Mouse (Mus musculus) cerebellum, adult 11-12 months (tissue): ENCODE results near the gene Mcoln1.

Source experiments
- DNase-seq: peaks from one replicate; pipeline ENCODE4 v3.0.0; 2022

Gene Mcoln1

DNA sequence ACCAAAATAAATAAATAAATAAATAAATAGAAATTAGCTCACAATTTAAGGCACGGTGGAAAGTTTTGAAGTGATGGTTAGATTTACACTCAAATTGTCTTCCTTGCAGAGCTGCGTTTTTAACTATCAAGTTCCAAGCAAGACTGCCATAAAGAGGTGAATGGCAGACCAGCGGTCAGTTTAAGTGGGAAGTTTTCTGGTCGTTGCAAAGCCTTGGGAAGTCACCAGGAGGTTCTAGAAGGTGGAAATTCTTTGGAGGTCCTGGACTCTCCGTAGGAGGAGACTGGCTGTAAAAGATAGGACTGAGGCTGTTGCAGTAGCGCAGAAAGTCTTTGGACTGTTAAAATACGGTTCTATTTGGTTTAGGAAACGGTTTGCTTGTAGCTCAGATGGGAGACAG, 506 bp upstream of the Mcoln1 start:
- no peak for DNase-seq

DNA sequence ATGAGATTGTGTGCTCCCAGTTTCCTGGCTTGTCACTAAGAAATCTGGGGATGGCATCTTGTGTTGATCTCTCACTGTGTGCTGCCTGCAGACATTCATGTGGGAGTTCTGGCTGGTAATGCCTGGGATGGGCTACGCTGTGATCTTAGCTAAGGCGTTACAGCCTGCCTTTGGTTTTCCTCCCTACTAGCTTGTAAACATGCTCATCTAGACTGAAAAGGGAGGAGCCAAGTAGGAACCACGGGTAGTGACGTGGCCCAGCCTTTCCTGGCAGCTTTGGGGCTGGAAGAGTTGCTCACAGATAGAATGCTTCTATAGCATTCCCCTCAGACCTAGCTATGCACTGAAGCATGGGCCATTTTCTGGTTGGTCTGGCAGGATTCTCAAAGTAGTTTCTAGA, 2.0 kb downstream of the Mcoln1 start:
- DNase-seq = no peak

DNA sequence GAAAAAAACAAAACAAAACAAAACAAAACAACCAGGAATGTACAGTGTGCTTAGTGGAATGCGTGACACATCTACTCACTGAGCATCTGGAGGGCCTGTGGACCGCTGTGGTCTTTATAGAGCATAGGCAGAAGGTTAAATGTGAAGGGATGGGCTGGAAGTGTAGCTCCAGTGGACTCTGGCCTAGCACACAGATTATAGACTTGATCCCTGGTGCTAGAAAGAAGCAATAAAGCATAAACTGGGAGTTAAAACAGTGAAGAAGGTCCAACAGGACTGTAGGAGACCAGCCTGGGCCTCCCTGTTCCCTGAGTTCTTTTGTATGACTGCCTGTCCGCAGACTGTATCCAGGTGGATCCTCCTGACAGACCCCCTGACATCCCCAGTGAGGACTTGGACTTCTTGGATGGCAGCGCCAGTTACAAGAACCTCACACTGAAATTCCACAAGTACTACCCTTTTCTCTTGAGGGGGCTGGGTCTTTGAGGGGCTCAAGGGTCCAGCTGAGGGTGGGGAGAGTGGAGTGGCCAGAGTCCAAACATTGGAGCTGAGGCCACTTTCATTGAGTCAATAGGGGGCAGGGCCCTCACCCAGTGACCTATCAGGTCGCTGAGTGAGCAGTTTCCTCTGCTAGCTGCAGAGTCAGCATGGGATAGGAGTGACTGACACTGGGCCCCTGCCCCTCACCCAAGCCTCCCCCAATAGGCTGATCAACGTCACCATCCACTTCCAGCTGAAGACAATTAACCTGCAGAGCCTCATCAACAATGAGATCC, 7.9 kb downstream of the Mcoln1 start:
- DNase-seq = no peak

DNA sequence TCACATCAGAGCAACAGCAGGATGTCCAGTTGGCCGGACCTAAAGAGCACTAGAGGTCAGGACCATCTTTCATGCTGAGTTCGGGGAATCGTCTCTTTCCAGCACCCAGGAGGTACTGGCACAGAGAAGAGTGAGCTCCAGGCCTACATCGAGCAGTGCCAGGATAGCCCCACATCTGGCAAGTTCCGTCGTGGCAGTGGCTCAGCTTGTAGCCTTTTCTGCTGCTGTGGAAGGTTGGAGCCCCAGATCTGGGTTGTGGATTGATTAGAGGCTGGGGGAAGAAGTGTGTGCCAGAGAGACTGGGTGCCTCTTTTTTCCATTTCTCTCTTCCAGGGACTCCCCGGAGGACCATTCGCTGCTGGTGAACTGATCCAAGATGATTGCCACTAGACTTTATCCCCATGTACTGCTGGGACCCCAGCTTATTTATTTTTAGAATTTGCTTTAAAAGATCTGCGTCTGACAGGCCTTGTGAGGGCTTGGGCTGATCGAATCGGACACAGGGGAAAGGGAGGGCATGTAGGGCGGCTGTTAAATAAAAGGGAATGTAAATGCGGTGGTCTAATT, 14.5 kb downstream of the Mcoln1 start:
- peak; percentile 75 for DNase-seq

- peak; percentile 90 for DNase-seq
Observed at GRCm38 (mm10) chr8:3515260-3515671, 15.0 kb downstream of the Mcoln1 start, which contains the start of gene Pnpla6. Gene Pnpla6, plus strand, starts transcription at chr8:3515384.

GRCm38 (mm10) chr8:3515771-3516417, 15.6 kb downstream of the Mcoln1 start:
- no peak for DNase-seq

GRCm38 (mm10) chr8:3516450-3517116, 16.3 kb downstream of the Mcoln1 start:
- peak; percentile 96 for DNase-seq

- DNase-seq = no peak
Observed at GRCm38 (mm10) chr8:3517117-3517495, 16.8 kb downstream of the Mcoln1 start.

DNA sequence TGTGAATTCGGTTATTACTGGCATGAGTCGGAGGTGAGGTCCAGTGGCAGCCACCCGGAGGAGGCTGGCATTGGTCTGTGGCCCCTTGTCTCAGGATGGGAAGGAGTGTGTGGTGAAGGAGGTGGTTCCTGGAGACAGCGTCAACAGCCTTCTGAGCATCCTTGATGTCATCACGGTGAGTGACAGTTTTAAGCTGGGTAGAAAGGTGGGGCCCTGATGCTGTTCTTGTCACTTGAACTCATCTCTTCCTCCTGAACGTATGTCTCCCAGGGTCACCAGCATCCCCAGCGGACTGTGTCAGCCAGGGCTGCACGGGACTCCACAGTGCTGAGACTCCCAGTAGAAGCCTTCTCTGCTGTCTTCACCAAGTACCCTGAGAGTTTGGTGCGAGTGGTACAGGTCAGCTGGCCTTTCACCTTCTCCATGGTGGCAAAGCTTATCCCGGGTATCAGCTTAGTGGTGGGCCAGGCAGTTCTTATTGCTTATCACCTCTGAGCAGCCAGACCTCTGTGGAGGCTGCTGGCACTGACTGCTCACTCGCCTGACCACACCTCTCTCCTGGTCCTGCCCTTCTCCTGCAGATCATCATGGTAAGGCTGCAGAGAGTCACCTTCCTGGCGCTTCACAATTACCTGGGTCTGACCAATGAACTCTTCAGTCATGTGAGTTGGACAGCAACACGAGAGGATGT, 21.9 kb downstream of the Mcoln1 start:
- DNase-seq = no peak

GRCm38 (mm10) chr8:3530816-3531215, 30.6 kb downstream of the Mcoln1 start:
- no peak for DNase-seq

GRCm38 (mm10) chr8:3531936-3532335, 31.7 kb downstream of the Mcoln1 start:
- no peak for DNase-seq

DNA sequence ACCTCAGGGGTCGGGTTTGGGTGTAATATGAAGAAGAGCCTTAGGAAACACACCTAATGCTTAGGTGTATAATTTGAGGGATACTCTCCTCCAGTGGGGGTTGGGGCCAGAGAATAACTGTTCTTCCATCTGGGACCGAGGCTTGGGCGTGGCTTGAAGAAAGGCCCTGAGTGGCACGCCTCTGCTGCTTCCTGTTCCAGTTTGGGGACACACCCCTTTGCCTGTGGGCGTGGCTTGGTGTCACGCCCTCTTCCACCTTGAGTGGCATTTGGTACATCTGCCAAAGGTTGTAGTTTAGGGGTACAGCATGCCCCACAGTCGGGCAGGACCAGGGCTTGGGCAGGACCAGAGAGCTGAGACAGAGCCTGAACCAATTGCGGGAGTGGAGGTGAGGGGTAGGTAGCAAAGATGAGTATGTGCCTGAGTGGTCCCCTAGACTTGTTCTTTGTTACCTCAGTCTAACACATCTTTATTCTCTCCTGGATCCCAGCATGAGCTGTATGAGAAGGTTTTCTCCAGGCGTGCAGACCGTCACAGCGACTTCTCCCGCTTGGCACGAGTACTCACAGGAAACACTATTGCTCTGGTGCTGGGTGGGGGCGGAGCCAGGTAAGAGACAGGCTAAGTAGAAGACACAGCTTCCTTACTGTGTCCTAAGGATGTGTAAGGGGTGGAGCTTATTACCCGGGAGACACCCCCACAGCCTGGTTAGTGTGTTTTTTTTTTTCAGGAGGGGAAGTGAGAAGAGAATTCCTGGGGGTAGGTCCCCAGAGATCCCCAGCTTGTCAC, 36.0 kb downstream of the Mcoln1 start:
- no peak for DNase-seq

DNA sequence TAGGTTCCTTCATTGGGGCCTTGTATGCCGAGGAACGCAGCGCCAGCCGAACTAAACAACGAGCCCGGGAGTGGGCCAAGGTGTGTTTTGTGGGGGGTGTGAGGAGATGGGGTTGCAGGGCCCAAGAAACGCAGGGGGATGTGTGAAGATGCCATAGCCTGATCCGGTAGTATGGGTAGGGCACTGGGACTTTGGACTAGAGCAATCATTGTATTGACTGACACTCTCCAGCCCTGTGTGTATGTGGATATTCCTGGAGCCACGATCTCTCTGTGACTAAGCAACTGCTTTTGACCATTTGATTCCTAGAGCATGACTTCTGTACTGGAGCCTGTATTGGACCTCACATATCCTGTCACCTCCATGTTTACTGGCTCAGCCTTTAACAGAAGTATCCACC, 36.7 kb downstream of the Mcoln1 start:
- no peak for DNase-seq

GRCm38 (mm10) chr8:3537666-3538065, 37.4 kb downstream of the Mcoln1 start:
- DNase-seq = no peak

- DNase-seq = no peak
Observed at GRCm38 (mm10) chr8:3539146-3539545, 38.9 kb downstream of the Mcoln1 start.

DNA sequence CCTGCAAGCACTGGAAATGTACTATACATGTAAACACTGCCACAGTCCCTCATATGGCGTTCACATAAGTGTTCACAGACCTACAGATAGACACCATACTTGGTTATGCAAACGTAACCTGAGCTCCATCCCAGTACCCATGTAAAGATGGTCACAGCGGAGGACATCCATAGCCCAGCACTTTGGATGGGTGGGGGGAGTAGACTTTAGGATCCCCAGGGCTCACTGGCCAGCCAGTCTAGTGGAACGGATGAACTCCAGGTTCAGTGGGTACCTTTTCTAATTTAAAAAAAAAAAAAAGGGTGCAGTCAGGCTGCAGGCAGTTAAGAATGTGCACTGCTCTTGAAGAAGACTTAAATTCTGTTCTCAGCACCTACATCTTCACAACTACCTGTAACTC, 39.8 kb downstream of the Mcoln1 start:
- DNase-seq = no peak

DNA sequence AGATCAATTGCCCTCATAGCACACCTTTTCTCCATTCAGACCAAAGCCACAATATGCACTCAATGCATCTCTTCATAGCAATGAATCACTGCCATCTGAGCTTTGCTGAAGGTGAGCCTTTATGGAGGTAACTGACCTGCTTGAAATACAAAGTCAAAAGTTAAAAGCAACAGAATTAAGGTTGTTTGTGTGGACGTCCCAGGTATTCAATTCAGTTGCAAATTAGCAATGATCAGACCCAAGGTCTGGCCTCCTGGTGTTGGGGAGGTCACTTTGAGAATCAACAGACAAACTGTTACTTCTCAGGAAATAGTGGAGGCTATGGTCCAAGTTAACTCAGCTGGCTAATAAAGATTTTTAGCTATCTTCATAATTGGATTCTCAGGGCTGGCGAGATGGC, 46.3 kb downstream of the Mcoln1 start:
- no peak for DNase-seq

DNA sequence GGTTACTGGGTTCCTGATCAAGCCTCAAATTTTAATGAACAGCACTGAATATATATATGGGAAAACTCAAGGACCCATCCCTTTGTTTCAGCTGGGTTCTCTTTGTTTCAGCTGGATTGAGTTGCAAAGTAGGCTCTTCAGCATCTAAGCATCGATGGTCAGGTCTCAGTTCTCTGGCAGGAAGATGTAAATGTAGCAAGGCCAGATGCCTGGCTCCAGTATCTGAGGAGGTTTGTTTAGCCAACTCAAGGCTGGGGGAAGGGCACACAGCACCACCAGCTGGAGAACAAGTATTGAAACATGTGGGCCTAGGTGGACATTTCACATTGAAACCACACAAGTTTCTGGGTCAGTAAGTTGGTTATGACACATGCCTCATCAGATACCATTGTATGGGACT, 52.0 kb downstream of the Mcoln1 start:
- DNase-seq = no peak

GRCm38 (mm10) chr8:3556114-3556513, 55.9 kb downstream of the Mcoln1 start:
- no peak for DNase-seq
